Mouse (Mus musculus) gastrocnemius, adult 8-10 months (tissue): ENCODE results near the gene Ntrk3. TPM values are rescaled to one million over a fixed set of nuclear protein-coding genes. Genes with fewer than 3 reads are reported as not detected.

Experiments
- DNase-seq, 2 experiments: peaks; one replicate each; pipeline ENCODE4 v3.0.0; 2022; ENCODE audit warnings: low spot score in 2 of 2
- total RNA-seq, 4 experiments: library from RNA; stranded (reverse); gene quantifications; 2 replicates each; pipeline ENCODE4 v1.2.4; 2022

Gene Ntrk3
- total RNA-seq, 4 experiments from 2014 or later, result 0.46 to 1.3 (median 0.93) TPM

DNA sequence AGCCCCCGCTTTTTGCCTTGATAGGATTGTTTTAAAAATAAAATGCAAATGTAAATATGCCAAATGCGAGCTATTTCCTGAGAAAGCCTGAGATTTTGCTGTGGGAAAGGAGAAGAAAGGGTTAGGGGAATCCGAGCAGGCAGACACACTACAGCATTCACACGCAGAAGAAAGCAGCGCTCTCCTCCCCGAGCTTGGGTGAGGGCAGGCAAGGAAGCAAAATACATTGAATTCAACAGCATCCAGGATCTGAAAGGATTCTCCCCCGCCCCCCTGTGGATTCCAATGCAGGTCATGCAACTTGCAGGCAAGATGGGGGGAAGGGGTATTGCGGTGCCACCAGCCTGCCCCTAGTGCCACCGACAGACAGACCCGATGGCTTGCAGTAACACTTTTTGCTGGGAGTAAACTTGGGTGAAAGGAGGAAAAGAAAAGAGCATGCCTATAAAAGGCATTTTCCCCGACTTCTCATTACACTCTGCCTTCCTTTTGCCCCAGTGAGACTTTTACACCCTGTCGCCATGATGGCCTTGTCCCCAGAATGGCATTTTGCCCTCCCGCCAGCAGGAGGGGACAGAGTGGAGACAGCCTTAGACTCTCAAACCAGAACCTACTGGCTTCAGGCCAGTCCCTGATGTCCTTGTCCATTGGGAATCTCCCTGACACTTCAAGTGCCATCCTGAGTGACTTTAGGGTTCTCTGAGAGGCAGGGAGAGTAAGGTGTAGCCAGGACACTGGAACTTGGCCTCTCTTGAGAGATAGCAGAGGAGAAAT, 158.2 kb downstream of the Ntrk3 start:
- no peak for DNase-seq

DNA sequence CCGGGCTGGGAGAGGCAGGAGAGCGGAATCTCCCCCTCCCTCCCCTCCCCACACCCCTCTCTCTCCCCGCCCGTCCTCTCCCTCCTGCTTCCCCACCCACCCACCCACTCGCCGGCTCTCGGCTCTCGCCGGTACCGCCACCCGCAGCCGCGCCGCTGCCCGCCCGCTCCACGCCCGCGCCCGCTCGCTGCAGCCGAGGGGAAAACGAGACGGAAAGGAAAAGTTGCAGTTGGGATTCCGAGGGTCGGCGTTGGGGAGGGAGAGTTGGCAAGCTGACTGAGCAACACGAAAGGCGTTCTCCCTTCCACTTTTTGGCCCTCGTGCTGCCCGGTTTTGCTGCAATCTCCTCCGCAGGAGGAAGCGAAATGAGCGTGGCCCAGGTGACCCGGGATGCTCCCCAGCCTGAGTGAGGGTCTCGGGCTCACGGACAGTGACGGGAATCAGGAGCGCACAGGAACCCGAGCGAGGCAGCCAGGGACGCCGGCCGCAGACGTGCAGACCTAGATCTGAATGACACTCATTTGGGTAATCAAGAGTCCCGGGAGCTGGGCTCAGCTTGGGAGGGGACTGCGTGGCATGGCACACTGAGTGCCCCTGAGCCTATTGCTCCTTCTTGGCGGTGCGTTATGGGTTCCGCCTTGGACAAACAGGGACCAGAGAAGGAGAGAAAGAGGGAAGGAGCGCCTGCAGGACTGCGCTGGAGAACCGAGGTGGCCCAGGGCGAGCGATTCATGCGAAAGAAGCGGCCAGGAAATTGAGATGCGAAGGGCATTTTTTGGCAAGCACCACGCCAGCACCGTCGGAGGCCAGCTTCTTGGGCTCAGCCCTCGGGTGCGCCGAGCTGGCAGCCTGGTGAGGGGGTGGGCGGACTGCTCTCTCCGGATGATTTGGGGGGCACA, 159.1 kb downstream of the Ntrk3 start:
- DNase-seq, result no peak

- no peak for DNase-seq
Observed at GRCm38 (mm10) chr7:78578111-78578460, 159.7 kb downstream of the Ntrk3 start.

DNA sequence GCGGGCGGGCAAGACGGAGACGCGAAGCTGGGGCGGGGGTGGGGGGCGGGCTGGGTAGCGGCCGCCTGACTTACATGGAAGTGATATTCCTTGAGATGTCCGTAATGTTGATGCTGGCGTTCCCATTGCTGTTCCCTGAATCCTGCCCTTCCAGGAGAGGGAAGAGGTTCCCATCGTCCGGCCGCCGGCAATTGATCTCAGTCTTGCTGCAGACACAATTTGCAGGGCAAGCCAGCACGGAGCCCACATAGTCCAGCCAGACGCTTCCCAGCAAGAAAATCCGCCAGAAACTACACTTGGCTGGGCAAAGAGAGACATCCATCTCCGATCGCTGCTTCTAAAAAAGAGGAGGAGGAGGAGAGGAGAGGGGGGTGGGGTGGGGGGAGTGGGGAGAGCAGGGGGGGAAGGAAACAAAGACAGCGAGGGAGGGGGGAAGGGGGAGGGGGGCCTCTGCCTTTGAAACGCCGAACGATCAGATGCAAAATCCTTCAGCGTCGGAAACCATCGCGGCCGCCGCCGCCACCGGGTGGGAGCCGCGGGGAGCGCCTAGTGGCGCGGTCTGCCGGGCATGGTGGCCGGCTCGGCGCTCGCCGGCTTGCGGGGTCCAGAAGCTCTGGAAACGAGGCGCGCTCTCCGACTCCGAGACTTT, 160.2 kb downstream of the Ntrk3 start:
- no peak for DNase-seq

GRCm38 (mm10) chr7:78576706-78577461, 160.9 kb downstream of the Ntrk3 start:
- DNase-seq, result no peak

DNA sequence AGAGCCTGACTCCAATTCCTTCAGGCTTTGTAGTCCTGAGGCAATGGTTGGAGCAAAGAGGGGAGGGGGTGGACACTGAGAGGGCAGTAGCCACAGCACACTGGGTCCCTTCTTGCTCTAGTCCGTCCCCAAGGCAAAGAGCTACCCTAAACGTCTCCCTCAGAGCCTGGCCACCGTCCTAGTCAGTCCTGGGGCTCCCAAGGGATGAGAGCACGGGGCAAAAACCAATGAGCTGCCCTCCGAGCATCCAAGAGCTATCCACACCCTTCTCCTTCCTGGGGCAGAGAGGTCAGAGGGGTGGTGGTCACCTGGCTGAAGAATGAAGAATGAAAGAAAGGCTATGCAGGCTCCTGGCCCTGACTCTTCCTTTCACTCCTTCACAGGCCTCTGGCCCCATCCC, 161.6 kb downstream of the Ntrk3 start:
- no peak for DNase-seq

DNA sequence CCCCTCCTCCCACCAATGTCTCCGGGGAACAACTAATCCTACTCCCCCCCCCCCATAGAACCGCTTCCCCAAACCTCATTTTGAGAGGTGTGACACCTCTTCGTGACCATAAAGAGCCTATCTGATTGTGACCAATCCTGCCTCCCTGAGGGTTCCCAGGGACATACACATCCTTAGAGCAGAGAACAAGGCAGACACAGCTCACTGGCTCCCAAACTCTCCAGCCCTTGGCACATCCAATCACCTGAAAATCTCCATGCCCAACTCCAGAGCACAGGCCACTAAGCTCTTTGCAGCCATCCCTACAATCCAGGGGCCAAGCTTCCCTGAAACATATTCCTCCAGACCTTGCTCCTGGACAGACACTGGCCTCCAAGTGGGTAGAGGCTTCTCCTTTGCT, 162.3 kb downstream of the Ntrk3 start:
- no peak for DNase-seq

- DNase-seq, result no peak
Observed at GRCm38 (mm10) chr7:78571196-78571595, 166.6 kb downstream of the Ntrk3 start.

DNA sequence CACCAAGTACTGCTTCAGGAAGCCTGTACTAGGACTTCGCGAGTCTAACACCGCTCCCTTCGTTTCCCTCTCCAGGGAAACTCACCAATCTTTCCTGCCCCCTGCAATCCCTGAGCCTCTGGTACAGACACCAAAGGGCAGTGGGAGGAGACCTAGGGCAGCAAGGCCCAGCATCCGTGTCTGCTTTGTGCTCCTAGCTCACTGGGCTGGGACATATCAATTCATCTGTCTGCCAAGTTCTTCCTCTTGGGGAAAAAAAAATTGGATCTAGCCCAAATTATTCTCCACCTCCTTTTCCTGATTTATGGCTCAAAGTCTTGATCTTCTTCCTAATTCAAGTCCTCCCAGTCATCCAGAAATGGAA, 168.6 kb downstream of the Ntrk3 start:
- DNase-seq, result no peak

DNA sequence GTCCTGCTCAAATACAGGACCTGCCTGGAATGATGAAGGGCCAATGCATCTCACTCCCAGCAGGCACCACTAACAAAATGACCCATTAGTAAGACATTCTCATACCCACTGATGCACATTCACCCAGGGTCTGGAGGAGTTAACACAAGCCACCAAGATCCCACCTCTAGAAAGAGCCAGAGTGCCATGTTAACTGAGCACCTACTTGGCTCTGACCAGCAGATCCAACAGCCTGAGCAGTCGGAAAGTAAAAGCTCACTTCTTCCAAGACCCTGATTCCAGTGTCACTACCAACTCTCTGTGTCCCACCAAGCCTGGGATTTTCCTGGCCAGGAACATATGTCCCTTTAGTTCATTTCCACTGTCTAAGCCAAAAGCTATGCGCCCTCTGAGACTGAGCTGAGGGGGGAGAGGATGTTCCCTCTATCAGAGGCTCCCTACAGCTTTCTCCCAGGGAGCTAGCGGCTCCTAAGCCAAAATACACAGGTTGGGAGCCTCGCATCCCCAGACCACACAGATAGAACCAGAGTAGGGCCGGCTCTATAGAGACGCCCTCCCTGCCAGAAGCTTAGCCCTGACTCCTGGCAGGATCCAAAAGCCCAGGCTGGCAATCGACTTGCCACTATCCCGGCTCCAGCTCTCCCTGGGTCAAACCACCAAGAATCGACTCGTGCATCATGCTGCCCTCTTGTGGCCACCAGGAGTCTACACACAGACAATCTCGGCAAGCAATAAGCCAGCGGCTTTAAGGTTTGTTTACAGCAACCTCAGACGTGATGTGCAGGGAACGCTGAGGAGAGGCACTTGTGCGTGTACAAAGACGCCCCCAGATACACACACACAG, 169.2 kb downstream of the Ntrk3 start:
- DNase-seq, result no peak

DNA sequence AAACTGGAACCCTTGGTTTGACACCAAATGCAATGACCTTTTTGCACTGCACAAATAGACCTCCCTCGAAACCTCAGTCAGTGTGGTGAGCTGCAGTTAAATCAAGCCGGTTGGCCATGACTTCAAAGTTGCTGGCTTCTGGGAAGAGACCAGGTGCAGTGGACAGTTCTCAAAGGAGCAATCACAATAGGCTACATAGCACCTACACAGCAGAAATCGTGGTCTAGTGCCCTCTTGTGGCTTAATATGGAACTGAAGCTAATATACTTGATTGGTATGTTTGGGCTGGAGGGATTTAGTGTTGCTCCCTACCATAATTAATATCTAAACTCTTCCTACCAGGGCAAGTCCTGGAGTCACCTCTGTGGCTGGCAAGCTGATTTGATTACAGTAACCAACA, 171.2 kb downstream of the Ntrk3 start:
- no peak for DNase-seq

DNA sequence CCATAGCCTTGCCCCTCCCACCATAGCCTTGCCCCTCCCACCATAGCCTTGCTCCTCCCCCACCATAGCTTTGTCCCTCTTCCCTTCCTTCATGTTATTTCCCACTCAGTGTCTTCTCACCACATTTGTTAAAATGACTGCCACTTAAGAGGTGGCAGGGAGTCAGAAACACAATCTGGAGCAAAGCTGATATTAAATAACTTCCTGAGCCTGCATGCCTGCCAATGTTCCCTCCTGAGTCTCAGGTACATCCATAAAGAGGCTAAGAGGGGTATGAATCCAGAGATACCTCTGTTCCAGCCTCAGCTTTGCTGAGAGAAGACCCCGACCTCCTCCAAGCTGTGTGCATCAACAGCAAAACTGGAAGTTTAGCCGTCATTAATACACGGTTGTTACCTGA, 172.4 kb downstream of the Ntrk3 start:
- no peak for DNase-seq

GRCm38 (mm10) chr7:78558503-78558902, 179.3 kb downstream of the Ntrk3 start:
- no peak for DNase-seq

GRCm38 (mm10) chr7:78555532-78555931, 182.3 kb downstream of the Ntrk3 start:
- no peak for DNase-seq

GRCm38 (mm10) chr7:78549461-78549860, 188.4 kb downstream of the Ntrk3 start:
- DNase-seq, result no peak

DNA sequence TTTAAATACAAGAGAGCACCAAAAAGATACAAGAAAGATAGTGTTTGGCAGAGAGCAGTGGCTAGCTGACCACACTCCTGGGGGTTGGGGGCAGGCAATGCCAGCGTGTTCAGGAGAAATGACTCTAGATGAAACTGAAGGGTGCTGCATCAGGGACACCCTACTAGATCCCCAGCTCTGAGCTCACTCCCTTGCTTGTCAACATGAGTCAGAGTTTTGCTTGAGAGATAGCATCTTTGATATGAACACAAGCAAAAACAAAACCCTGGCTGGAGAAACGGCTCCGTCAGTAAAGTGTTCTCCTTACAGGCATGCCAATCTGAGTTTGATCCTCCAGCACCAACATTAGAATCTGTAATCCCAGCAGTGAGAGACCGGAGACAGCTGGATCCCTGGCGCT, 189.1 kb downstream of the Ntrk3 start:
- DNase-seq, result no peak

GRCm38 (mm10) chr7:78546551-78546950, 191.3 kb downstream of the Ntrk3 start:
- DNase-seq, result no peak

DNA sequence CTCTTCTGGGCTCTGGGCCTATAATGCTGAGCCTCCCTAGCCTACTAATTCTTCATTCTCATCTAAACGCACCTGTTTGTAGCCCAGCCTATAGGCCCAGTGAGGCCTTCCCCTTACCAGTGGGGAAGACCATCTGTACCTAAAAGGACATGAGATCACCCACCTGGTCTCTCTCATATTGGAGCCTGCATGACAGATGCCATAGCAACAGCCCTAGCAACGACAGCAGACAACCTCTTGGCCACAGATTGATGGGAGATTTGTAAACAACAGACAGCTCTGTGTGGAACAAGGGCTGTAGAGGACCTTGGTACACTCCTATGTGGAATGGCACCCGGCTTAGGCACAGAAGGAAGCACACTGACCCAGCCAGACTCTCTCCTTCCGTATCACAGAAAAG, 195.3 kb downstream of the Ntrk3 start:
- DNase-seq, result no peak

DNA sequence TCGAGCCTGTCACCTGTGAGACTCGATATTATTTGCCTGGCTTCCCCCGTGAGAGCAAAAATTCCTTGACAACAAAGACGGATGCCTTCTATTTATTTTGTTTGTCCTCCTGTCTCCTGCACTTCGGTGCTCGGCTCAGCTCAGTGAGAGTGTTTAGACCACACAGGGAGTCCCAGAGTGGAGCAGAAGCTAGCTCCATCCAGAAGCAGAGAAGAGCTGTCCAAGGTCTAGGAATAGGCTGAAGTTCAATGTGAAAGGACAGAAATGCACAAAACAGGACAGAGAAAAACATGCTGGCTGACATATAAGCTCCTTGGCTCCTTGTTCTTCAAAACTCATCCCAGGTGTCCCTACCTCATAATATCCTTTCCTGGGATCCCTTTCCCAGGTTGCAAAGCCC, 207.5 kb downstream of the Ntrk3 start:
- no peak for DNase-seq

GRCm38 (mm10) chr7:78528008-78528407, 209.8 kb downstream of the Ntrk3 start:
- DNase-seq, result no peak

GRCm38 (mm10) chr7:78527564-78527963, 210.2 kb downstream of the Ntrk3 start:
- DNase-seq, result no peak
